Mouse (Mus musculus): ENCODE results near the gene Olfr1395.

Gene Olfr1395

DNA sequence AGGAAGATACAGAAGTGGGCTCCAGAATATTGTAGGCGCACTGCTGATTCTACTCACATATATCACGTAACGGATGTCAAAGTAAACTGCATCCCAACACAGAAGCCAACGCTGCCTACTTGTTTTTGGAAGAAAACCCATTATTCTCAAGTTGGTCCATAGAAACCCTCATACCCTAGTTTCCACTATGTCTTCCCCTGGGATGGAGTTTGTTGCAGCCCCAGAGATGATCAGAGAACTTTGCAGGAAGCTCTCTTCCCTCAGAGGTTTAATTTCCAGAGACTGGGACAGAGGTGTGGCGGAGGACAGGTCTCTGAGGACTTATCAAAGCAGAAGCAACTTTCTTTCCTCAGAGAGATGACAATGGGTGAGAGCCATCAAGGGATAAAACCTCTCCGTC is at the start of gene Olfr1395:
Gene Olfr1395, plus strand, starts transcription at position 301 of the 400 bp plus-strand sequence.
- CTCF ChIA-PET, result no interaction called here

- CTCF ChIA-PET, result interaction anchor here (0.6 to 1.0 kb wide), 3 partner anchors 10 to 223 kb away, joined by 3 to 10 read pairs (median 5); no protein-coding TSS in a partner anchor
Measured at GRCm38 (mm10) chr11:49092786-49093185, 49.3 kb upstream of the Olfr1395 start.

DNA sequence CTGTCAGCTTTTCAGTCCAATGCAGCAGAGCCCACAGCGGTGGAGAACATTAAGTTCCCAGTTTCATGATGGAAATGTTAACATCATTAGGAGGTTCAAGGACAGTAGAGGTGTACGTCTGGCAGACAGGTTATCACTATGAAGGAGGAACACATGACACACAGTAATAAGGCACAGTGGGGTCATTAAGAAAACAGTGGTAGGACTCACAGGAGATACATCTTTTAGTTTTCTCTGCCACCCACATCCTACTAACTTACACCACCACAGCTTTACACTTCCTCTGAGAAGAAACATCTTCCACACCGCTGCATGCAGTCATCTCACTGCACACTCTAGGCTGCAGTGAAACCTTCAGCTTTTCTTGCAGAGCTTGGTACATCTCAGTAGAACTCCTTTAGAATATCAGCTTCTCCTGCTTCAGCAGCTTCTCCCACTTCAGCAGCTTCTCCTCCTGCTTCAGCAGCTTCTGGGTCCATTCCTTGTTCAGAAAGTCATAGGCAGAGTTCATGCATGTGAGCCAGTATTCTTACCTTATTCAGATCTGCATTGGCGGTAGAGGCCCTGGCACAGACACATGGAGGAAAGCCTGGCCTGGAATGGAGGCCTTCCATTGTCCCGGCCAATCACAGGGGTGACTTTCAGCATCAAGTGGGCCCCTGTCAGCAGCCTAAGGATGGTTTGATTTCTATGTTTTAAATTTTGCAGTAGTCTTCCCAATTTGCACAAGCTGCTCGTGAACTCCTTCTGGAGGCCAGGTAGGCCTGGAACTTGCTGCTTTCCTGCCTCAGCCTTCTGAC is 48.0 kb upstream of the Olfr1395 start:
- CTCF ChIA-PET, result interaction anchor here (0.7 kb wide), 1 partner anchor 101 kb away, joined by 3 read pairs; no protein-coding TSS in a partner anchor

- CTCF ChIA-PET, result no interaction called here
Measured at GRCm38 (mm10) chr11:49095367-49095766, 46.7 kb upstream of the Olfr1395 start.

DNA sequence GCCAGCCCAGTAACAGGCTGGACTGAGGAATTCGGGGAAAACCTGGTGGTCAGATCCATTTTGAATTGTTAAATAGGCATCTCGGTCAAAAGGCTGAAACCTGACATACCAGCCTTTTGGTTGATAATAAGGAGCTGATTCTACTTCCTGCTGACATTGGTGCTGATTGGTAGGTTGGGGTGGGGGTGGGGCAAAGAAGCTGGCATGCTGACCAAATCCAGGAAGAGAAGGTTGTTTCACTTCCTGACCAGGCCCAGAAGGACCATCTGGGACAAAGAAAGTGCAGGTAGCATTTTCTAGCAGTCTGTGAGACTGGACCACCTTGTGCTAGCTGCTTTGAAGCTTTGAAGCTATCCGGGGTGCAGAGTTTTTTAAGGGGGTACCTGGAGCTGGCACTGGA is 41.7 kb upstream of the Olfr1395 start:
- CTCF ChIA-PET, result interaction anchor here (0.8 kb wide), 1 partner anchor 9 kb away, joined by 3 read pairs; no protein-coding TSS in a partner anchor

DNA sequence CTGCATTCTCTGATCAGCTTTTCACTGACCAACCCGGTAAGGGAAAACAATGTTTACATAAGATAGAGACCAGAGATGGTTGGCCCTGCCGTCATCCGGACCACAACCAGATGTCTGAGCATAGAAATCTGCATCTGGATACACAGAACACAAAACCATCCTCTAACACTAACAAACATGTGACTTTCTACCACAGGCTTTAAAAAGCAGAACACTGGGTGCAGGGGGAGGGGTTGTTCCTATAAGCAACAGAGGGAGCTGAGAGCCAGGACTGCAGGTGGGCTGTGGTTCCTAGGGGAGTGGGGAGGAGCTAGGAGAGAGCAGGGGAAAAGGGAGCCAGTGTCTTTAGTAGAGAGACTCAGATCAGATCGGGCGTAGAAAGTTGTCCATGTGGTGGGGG is 40.6 kb upstream of the Olfr1395 start:
- CTCF ChIA-PET, result interaction anchor here (0.8 kb wide), 1 partner anchor 10 kb away, joined by 3 read pairs; no protein-coding TSS in a partner anchor

DNA sequence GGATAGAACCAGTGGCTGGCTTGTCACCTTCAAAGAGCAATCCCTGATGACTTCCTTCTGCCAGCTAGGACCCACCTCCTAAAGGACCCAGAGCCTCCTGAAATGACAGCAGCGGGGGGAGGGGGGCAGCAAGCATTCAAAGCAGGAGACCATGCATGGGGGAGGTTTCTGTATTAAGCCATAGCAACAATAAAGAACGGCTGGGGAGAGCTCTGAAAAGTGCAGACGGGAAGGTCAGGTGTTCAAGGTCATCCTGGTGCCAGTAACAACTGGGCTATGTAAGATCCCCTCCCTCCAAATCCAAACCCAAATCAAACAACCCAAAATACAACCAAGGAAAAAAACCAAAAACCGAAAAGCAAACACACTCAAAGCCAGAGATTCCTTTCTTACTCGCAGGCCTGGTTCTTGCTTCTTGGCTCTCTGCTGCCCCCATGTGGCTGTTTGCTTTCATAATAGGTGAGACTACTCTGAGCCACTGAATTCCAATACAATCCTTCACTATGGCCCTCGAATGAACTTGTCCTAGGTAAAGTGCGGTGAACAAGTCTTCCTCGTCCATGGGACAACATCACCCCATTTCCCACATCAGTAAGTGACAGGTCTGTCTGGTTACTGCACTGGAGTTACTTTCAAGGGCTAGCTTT is 38.9 kb upstream of the Olfr1395 start:
- CTCF ChIA-PET, result interaction anchor here (1.4 kb wide), 1 partner anchor 228 kb away, joined by 8 read pairs; no protein-coding TSS in a partner anchor

DNA sequence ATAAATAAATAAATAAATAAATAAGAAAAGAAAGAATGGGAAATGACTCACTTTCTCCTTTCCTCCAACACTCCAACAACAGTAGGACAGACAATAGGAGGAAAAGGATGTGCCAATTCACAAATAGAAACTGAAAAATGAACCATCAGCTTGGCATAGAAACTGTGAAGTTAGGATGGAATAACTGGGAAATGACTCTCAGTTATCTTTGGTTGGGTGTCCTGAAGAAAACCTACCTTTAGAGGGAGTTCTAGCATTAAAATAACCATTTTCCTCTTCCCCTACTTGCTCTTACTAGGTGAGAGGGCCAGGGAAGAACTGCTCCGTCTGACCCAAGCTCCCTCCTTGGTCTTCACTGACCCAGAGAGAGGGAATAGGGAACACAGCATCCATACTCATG is 36.3 kb upstream of the Olfr1395 start:
- CTCF ChIA-PET, result interaction anchor here (0.7 kb wide), 1 partner anchor 9 kb away, joined by 3 read pairs; no protein-coding TSS in a partner anchor

GRCm38 (mm10) chr11:49107650-49108537 is 34.2 kb upstream of the Olfr1395 start:
- CTCF ChIA-PET, result interaction anchor here (0.6 to 1.0 kb wide), 6 partner anchors 9 to 336 kb away, joined by 3 to 14 read pairs (median 12); no protein-coding TSS in a partner anchor

DNA sequence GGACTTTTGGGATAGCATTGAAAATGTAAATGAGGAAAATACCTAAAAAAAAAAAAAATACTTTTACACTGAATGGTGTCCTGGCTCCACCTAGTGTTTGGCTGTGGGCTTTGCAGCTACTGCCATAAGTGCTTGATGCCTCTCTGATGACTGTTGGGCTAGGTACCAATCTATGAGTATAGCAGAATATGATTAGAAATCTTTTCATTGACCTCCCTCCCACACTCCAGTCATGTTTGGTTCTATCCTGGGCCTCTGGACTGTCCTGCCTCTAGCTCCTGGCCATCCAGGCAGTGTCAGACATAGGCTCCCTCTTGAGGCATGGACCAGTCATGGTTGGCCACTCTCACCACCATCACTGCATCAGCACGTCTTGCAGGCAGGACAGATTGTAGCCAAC is 33.2 kb upstream of the Olfr1395 start:
- CTCF ChIA-PET, result interaction anchor here (0.5 to 1.0 kb wide), 3 partner anchors 320 to 1266 kb away, joined by 8 to 12 read pairs (median 12); no protein-coding TSS in a partner anchor

- CTCF ChIA-PET, result no interaction called here
Measured at GRCm38 (mm10) chr11:49111000-49111399, 31.1 kb upstream of the Olfr1395 start.

DNA sequence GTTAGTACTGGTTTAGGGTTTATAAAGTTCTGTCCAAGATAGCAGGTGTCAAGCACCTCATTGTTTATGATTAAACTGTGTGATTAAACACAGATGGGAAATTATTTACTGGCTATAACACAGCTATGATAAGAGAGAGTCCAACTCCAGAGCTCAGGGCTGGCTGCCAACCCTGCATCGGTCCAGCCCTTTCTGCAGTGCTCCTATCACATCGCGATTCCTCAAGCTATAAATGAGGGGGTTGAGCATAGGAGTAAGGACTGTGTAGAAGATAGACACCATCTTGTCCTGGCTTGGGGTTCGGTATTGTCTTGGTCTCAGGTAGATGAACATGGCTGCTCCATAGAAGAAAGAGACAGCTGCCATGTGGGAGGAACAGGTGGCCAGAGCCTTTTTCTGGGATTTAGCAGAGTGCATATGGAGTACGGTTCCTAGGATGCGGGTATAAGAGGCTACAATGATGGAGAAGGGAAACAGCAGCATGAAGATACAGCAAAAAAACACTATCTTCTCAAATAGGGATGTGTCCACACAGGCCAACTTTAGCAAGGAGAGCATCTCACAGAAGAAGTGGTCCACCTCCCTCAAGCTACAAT is 29.4 kb upstream of the Olfr1395 start:
- CTCF ChIA-PET, result interaction anchor here (0.6 kb wide), 1 partner anchor 255 kb away, joined by 4 read pairs; no protein-coding TSS in a partner anchor

DNA sequence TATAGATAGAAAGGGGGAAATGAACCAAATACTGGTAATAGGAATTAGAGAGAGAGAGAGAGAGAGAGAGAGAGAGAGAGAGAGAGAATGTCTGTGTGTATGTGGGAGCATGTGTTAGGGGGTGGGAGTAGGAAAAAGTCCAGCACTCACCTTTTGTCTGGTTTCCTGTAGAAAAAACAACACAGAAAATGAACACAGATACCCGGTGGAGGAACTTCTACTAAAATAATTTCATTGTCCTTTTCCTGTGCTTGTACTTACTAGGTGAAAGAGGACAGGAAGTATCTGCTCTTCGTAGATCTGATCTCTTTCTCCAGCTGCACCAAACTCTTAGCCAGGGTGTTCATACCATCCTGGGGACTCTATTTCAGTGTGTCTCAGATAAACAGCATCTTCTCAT is 27.9 kb upstream of the Olfr1395 start:
- CTCF ChIA-PET, result no interaction called here

DNA sequence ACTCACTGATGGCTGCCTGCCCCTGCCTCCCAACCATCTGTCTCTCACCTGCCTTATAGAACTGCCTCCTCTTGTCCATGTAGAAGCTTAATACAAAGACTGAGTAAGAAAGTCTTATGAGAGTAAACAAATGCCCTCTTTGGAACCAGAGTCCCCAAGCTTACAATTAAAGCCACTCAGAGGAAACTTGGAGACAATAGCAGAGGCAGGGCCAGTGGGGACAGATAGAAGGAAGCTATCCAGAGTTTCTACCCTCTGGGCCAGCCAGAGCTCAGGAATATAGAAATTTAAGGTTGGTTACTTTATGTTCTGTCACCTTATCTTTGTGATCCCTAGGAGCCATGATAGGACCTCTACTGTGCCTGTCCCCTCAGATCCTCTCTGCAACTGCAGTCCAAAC is 27.3 kb upstream of the Olfr1395 start, which contains the start of gene Olfr1396:
Gene Olfr1396, minus strand, starts transcription at position 101 of the 400 bp plus-strand sequence.
- CTCF ChIA-PET, result no interaction called here

- CTCF ChIA-PET, result interaction anchor here (1.0 kb wide), 1 partner anchor 345 kb away, joined by 7 read pairs; no protein-coding TSS in a partner anchor
Measured at GRCm38 (mm10) chr11:49119635-49120034, 22.4 kb upstream of the Olfr1395 start.

- CTCF ChIA-PET, result no interaction called here
Measured at GRCm38 (mm10) chr11:49124169-49124568, 17.9 kb upstream of the Olfr1395 start.

- CTCF ChIA-PET, result no interaction called here
Measured at GRCm38 (mm10) chr11:49154077-49154476, 12.0 kb downstream of the Olfr1395 start, which contains the start of gene Olfr1394. TSS of gene Olfr1394 (plus strand) at chr11:49154377.

GRCm38 (mm10) chr11:49156821-49157814 is 15.0 kb downstream of the Olfr1395 start:
- CTCF ChIA-PET, result no interaction called here

GRCm38 (mm10) chr11:49168839-49169611 is 27.0 kb downstream of the Olfr1395 start:
- CTCF ChIA-PET, result no interaction called here
